Mouse (Mus musculus): ENCODE measurements around the gene Gpr39. TPM values are rescaled to one million over a fixed set of nuclear protein-coding genes. Genes with fewer than 3 reads are reported as not detected.

Gpr39 gene
- polyA plus RNA-seq, 1 experiment from 2014 or later = 10.2 TPM

GRCm38 (mm10) chr1:125910211-125910870, 233.5 kb downstream of the Gpr39 start:
- H3K27me3 ChIP-seq (ENCODE audit: control insufficient read depth, insufficient read depth, low read length) = peaks cover 9% of the 10 kb centered on the region; the same call in 1 of the 2 replicates
- H3K4me2 ChIP-seq (replicated peaks; ENCODE audit: low read depth) = peak overlapping the region; percentile 78; the same call in 1 of the 2 replicates
- H3K36me3 ChIP-seq (ENCODE audit: control insufficient read depth, insufficient read depth, low read length) = no peaks in the 10 kb centered on the region
- ATAC-seq (ENCODE audit: low FRiP score, low TSS enrichment) = no peak
- H3K9ac ChIP-seq (ENCODE audit: low read length) = no peak overlapping the region
- H3K27ac ChIP-seq (replicated peaks) = no peak overlapping the region
- H3K9me3 ChIP-seq (ENCODE audit: control insufficient read depth, low read length) = no peaks in the 10 kb centered on the region
- 13% methylated on average over 14 of the region's 14 CpGs for WGBS
- no peak for TF ChIP-seq EP300 (optimal IDR thresholded peaks at IDR 0.05)
- TF ChIP-seq CTCF (IDR thresholded peaks at IDR 0.05; ENCODE audit: low read depth) = peak; percentile 59
- H3K4me1 ChIP-seq (replicated peaks; ENCODE audit: control insufficient read depth, insufficient read depth) = 0 out of 2 replicates have a peak, but pooled peaks cover 3% of the 10 kb centered on the region
- no peak overlapping the region for H3K4me3 ChIP-seq (ENCODE audit: low read depth, low read length)
- DNase-seq (ENCODE audit: low spot score) = peak; percentile 18

- Histone ChIP-seq H3K4me1 (replicated peaks; ENCODE audit: control insufficient read depth, insufficient read depth) (0 out of 2 replicates have a peak, but pooled peaks cover 3% of the 10 kb centered on the region), H3K9ac (ENCODE audit: low read length) (no peak overlapping the region), H3K9me3 (ENCODE audit: control insufficient read depth, low read length) (no peaks in the 10 kb centered on the region), H3K4me2 (replicated peaks; ENCODE audit: low read depth) (peak overlapping the region; percentile 78), H3K27ac (replicated peaks) (no peak overlapping the region), H3K4me3 (ENCODE audit: low read depth, low read length) (peak overlapping the region; percentile 40), H3K27me3 (ENCODE audit: control insufficient read depth, insufficient read depth, low read length) (peaks cover 9% of the 10 kb centered on the region; the same call in 1 of the 2 replicates), H3K36me3 (ENCODE audit: control insufficient read depth, insufficient read depth, low read length) (no peaks in the 10 kb centered on the region)
- ATAC-seq (ENCODE audit: low FRiP score, low TSS enrichment) (no peak), DNase-seq (ENCODE audit: low spot score) (no peak)
- 3% methylated on average over 9 of the region's 9 CpGs for WGBS
- TF ChIP-seq EP300 (optimal IDR thresholded peaks at IDR 0.05) (no peak), CTCF (IDR thresholded peaks at IDR 0.05; ENCODE audit: low read depth) (no peak)
These were observed 234.1 kb downstream of the Gpr39 start for GRCm38 (mm10) chr1:125910871-125911265.

GRCm38 (mm10) chr1:125911337-125911900, 234.6 kb downstream of the Gpr39 start:
- WGBS = under 1% methylated on average over 35 of the region's 35 CpGs
- no peak for TF ChIP-seq CTCF (IDR thresholded peaks at IDR 0.05; ENCODE audit: low read depth)
- no peak for TF ChIP-seq EP300 (optimal IDR thresholded peaks at IDR 0.05)
- 0 out of 2 replicates have a peak, but pooled peaks cover 3% of the 10 kb centered on the region for H3K4me1 ChIP-seq (replicated peaks; ENCODE audit: control insufficient read depth, insufficient read depth)
- peaks cover 9% of the 10 kb centered on the region; the same call in 1 of the 2 replicates for H3K27me3 ChIP-seq (ENCODE audit: control insufficient read depth, insufficient read depth, low read length)
- no peaks in the 10 kb centered on the region for H3K9me3 ChIP-seq (ENCODE audit: control insufficient read depth, low read length)
- H3K27ac ChIP-seq (replicated peaks) = no peak overlapping the region
- peak overlapping the region; percentile 78 for H3K4me2 ChIP-seq (replicated peaks; ENCODE audit: low read depth)
- H3K36me3 ChIP-seq (ENCODE audit: control insufficient read depth, insufficient read depth, low read length) = no peaks in the 10 kb centered on the region
- peak; percentile 21 for DNase-seq (ENCODE audit: low spot score)
- ATAC-seq (ENCODE audit: low FRiP score, low TSS enrichment) = peak; percentile 32; the same call in 1 of the 2 replicates
- H3K9ac ChIP-seq (ENCODE audit: low read length) = 0 out of 2 replicates have a peak overlapping the region, but pooled peaks have one; percentile 43
- H3K4me3 ChIP-seq (ENCODE audit: low read depth, low read length) = peak overlapping the region; percentile 40

GRCm38 (mm10) chr1:125911901-125912445, 235.2 kb downstream of the Gpr39 start:
- TF ChIP-seq EP300 (optimal IDR thresholded peaks at IDR 0.05) (no peak), CTCF (IDR thresholded peaks at IDR 0.05; ENCODE audit: low read depth) (no peak)
- no peaks in the 10 kb centered on the region for H3K36me3 ChIP-seq (ENCODE audit: control insufficient read depth, insufficient read depth, low read length)
- H3K9me3 ChIP-seq (ENCODE audit: control insufficient read depth, low read length) = no peaks in the 10 kb centered on the region
- H3K27me3 ChIP-seq (ENCODE audit: control insufficient read depth, insufficient read depth, low read length) = peaks cover 9% of the 10 kb centered on the region; the same call in 1 of the 2 replicates
- DNase-seq (ENCODE audit: low spot score) (peak; percentile 30), ATAC-seq (ENCODE audit: low FRiP score, low TSS enrichment) (peak; percentile 66)
- H3K4me3 ChIP-seq (ENCODE audit: low read depth, low read length) = peak overlapping the region; percentile 40
- 0 out of 2 replicates have a peak, but pooled peaks cover 3% of the 10 kb centered on the region for H3K4me1 ChIP-seq (replicated peaks; ENCODE audit: control insufficient read depth, insufficient read depth)
- under 1% methylated on average over 40 of the region's 43 CpGs for WGBS
- H3K9ac ChIP-seq (ENCODE audit: low read length) = 0 out of 2 replicates have a peak overlapping the region, but pooled peaks have one; percentile 43
- no peak overlapping the region for H3K27ac ChIP-seq (replicated peaks)
- H3K4me2 ChIP-seq (replicated peaks; ENCODE audit: low read depth) = peak overlapping the region; percentile 78

- 7% methylated on average over 30 of the region's 30 CpGs for WGBS
- Histone ChIP-seq H3K27ac (replicated peaks) (no peak within 1 kb of the TSS), H3K27me3 (ENCODE audit: control insufficient read depth, insufficient read depth, low read length) (peaks cover 9% of the 10 kb centered on the region; the same call in 1 of the 2 replicates), H3K36me3 (ENCODE audit: control insufficient read depth, insufficient read depth, low read length) (no peaks in the 10 kb centered on the region), H3K4me1 (replicated peaks; ENCODE audit: control insufficient read depth, insufficient read depth) (0 out of 2 replicates have a peak, but pooled peaks cover 3% of the 10 kb centered on the region), H3K9me3 (ENCODE audit: control insufficient read depth, low read length) (no peaks in the 10 kb centered on the region), H3K4me2 (replicated peaks; ENCODE audit: low read depth) (peak within 1 kb of the TSS; percentile 78), H3K4me3 (ENCODE audit: low read depth, low read length) (peak within 1 kb of the TSS; percentile 40), H3K9ac (ENCODE audit: low read length) (no peak within 1 kb of the TSS)
- no peak for TF ChIP-seq CTCF (IDR thresholded peaks at IDR 0.05; ENCODE audit: low read depth)
- no peak for TF ChIP-seq EP300 (optimal IDR thresholded peaks at IDR 0.05)
- ATAC-seq (ENCODE audit: low FRiP score, low TSS enrichment) = no peak
- no peak for DNase-seq (ENCODE audit: low spot score)
These were observed 236.1 kb downstream of the Gpr39 start, which contains the start of gene Lypd1 for GRCm38 (mm10) chr1:125912601-125913600. Lypd1 (minus strand) TSS chr1:125913101.

All from stomach, postnatal 0 days (tissue).